Mouse (Mus musculus) spleen, postnatal 10 days (tissue): ENCODE data around the gene Trank1.

Experiments
- DNase-seq, 2 experiments: peaks; one replicate each; pipeline ENCODE4 v3.0.0; 2021 to 2022; ENCODE audit warnings: low spot score in 2 of 2

Gene Trank1

GRCm38 (mm10) chr9:111381056-111382025 lies 69.8 kb downstream of the Trank1 start:
- no peak for DNase-seq

- no peak for DNase-seq
These were observed 70.9 kb downstream of the Trank1 start for GRCm38 (mm10) chr9:111382469-111382868.

- DNase-seq: no peak
These were observed 71.5 kb downstream of the Trank1 start for GRCm38 (mm10) chr9:111383046-111383445.

GRCm38 (mm10) chr9:111383756-111384155 lies 72.2 kb downstream of the Trank1 start:
- no peak for DNase-seq

GRCm38 (mm10) chr9:111385526-111386491 lies 74.3 kb downstream of the Trank1 start:
- DNase-seq: no peak

- no peak for DNase-seq
These were observed 75.0 kb downstream of the Trank1 start for GRCm38 (mm10) chr9:111386569-111386968.

- no peak for DNase-seq
These were observed 76.0 kb downstream of the Trank1 start for GRCm38 (mm10) chr9:111387576-111387975.

- no peak for DNase-seq
These were observed 78.5 kb downstream of the Trank1 start for GRCm38 (mm10) chr9:111390016-111390415.

- DNase-seq: no peak
These were observed 79.5 kb downstream of the Trank1 start for GRCm38 (mm10) chr9:111391036-111391435.

GRCm38 (mm10) chr9:111391926-111392442 lies 80.4 kb downstream of the Trank1 start:
- DNase-seq: no peak

GRCm38 (mm10) chr9:111395265-111395664 lies 83.7 kb downstream of the Trank1 start:
- no peak for DNase-seq

- DNase-seq: no peak
These were observed 86.5 kb downstream of the Trank1 start for GRCm38 (mm10) chr9:111398059-111398458.

GRCm38 (mm10) chr9:111400089-111400488 lies 88.5 kb downstream of the Trank1 start:
- DNase-seq: no peak

GRCm38 (mm10) chr9:111403159-111403558 lies 91.6 kb downstream of the Trank1 start:
- no peak for DNase-seq

GRCm38 (mm10) chr9:111404346-111405079 lies 93.0 kb downstream of the Trank1 start:
- no peak for DNase-seq

GRCm38 (mm10) chr9:111405080-111405428 lies 93.5 kb downstream of the Trank1 start:
- no peak for DNase-seq

- no peak for DNase-seq
These were observed 96.5 kb downstream of the Trank1 start for GRCm38 (mm10) chr9:111408012-111408411.

GRCm38 (mm10) chr9:111408427-111408826 lies 96.9 kb downstream of the Trank1 start:
- DNase-seq: no peak

GRCm38 (mm10) chr9:111412471-111413160 lies 101.1 kb downstream of the Trank1 start:
- no peak for DNase-seq

GRCm38 (mm10) chr9:111421862-111422261 lies 110.3 kb downstream of the Trank1 start:
- DNase-seq: no peak

GRCm38 (mm10) chr9:111422567-111422966 lies 111.0 kb downstream of the Trank1 start:
- no peak for DNase-seq
